Mouse (Mus musculus): Measurements from ENCODE around the gene Aph1c.
"Not testable (repeated sequence)": the region's sequence is repeated elsewhere in the genome, so short reads cannot be mapped to it uniquely, and the experiment has no call there.

The Aph1c gene

DNA sequence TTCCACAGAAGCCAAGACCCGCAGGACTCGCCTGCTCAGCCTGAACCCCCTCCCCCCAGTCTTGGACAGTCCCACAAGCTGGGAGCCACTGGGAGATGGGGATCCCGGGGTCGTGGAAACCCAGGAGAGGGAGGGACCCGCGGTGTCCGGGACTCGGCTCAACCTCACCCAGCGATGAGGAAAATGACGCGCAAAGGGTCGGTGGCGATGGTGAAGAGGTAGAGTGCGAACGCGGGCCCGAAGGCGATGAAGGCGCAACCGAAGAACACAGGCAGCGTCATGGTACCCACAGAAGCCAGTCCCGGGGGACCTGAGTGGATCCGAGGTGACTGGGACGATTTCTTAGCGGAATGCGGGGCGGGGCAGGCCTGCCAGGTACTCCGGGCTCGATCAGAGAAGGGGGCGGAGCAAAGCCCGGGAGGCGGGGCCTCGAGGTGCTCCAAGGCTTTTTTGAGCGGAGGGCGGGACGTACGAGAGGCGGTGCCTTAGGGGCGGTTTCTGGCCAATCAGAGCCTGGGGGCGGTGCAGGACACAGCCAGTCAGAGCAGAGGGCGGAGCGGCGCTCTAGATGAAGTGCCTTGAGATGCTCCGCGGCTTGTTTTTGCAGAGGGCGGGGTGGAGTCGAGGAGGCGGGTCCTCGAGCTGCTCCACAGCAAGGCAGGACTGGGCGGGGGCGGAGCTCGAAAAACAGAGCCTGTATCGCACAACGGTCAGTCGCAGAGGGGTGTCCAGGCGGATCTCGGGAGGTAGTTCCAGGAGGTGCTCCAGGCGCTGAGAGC lies at the start of gene Aph1c:
Gene Aph1c (minus strand): TSS at position 409 of the 779 bp plus-strand sequence.
- peak; percentile 99 for DNase-seq (ENCODE audit: low spot score)

DNA sequence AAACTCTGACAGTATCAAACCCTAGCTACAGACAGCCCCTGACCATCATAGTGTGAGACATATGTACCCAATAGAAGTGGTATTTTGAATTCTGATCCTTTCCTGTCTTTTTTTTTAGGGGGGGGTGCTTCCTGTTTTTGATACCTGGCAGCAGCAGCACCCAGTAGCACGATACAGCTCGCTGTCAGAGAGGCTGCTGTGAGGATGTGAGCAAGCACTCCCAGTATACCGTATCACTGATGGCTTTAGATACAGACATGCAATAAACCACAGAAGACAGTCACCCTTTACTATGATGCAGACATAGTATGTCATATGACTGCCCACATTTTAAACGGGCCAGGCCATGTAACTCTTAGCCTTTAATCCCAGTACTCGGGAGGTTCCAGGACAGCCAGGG lies 49.0 kb upstream of the Aph1c start:
- no peak for DNase-seq (ENCODE audit: low spot score)

DNA sequence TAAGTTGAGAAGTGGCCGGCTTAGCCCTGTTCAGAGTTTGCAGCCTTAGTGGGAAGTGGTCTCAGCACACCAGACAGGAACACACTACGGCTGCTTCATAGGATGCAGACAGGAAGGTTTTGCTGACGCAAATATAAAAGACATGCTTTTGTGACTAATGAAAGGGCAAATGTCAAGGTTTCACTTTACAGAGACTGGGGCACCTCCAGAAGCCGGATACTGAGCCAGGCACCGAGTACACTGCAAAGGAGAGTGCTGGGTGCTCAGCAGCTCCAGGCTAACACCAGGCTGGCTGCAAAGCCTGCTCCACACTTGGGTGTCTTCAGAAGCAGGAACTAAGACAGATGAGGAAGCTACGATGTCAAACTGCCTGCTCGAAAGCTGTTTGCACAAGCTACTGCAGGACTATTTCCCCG lies 47.9 kb upstream of the Aph1c start:
- DNase-seq (ENCODE audit: low spot score): no peak

DNA sequence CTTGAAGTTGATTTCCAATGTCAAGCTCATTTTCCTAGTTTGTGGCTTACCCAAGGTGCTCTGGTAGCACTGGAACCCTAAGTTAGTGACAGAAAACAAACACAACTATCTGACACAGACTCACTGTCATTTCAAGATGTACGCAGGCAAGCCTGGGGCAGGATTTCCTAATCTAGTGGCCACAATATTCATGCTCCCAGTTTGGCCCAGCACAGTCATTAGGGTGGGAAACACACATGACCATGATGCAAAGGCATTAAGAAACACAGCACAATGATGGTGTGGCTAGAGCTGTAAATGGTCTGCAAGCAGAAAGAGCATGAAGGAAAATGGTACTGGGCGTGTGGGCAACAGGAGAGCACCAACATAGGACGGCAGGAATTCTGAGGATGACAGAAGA lies 47.3 kb upstream of the Aph1c start:
- no peak for DNase-seq (ENCODE audit: low spot score)

DNA sequence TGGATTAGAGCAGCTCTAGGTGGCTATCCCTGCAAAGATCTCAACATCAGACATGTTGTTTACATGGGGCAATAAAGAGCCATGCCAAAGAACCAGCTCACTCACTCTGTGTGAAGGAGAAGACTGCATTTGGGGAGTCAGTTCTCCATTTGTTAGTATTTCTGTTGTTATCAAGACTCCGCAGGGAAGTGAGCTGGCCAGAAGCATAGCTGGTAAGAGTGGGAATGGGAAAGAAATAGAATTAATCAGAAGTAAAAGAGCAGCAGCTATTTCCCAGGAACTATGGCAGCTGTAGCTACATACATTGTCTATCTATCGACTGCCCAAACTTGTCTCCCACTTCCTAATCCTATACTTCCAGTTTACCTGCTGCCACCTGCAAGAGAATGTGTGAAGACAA lies 46.2 kb upstream of the Aph1c start:
- DNase-seq (ENCODE audit: low spot score): no peak

DNA sequence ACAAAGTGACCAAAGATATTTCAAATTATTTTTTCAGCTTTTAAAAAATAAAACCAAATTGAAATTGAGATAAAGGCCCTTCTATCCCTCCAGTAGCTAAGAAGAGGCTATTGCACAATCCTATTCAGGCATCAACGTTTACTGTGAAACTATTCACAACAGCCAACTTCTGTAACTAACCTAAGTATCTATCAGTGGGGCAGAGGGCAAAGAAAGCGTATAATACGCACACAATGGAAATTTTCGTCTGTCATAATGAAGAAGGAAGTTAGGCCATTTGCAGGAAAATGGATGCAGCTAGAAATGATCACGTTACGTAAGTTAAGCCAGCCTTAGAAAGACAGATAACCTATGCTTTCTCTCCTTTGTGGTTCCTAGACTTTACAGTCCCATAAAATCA lies 45.0 kb upstream of the Aph1c start:
- DNase-seq (ENCODE audit: low spot score): no peak

DNA sequence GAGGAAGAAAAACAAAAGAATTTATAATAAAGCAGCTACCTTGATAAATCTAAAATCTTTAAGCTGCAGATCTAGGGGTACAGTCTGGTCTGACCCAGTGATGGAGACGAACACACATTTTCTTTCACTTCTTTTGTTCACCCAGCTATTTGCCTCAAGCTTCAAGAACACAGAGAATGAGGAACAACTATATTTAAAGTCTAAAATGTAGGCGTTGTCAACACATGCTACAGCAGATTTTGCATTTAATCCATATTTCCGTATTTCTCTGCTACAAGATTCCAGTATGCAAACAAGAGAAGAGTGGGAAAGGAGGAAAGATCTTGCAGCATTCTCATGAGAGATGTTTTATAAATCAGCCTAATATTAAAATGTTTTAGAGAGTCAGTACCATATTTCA lies 44.4 kb upstream of the Aph1c start:
- DNase-seq (ENCODE audit: low spot score): no peak

DNA sequence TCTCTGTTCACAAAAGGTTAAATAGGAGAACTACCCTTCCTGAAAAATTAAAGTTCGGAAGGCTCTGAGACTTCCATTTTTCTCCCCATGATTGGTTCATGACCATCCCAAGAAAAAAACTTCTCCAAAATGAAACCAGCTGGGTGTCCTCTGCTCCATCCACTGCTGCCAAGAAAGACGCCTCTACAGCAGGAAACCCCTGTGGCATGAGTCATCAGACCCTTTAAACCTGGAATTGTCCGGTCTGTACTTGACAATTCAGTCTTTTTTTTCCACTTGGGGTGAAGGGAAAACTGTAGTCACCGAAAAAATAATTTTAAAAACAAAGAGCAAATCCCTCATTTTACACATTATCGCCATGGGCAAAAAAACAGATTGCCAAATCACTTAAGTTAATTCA lies 42.1 kb upstream of the Aph1c start:
- DNase-seq (ENCODE audit: low spot score): peak; percentile 48

DNA sequence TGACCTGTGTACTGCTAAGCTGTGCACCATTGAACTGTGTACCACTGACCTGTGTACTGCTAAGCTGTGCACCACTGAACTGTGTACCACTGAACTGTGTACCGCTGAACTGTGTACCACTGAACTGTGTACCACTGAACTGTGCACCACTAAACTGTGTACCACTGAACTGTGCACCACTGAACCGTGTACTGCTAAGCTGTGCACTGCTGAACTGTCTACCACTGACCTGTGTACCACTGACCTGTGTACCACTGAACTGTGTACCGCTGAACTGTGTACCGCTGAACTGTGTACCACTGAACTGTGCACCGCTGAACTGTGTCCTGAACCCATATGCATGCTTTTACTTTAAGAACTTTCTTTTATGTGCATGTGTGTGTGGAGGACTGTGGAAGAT lies 39.8 kb upstream of the Aph1c start:
- no peak for DNase-seq (ENCODE audit: low spot score)

DNA sequence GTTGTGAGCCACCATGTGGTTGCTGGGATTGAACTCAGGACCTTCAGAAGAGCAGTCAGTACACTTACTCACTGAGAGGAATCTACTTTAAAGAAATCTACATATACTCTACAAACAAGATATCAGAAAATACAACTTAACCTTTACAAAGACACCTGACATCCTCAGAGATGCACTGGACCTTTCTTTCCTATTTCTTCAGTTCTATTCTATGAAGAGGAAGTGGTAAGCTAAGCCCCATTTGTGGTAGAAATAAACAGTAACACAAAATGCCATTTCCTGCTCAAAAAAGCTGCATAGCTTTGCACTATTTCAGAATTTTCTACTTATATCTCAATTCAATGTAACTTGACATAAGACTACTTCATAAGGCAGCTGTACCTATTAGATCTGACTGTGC lies 39.0 kb upstream of the Aph1c start:
- DNase-seq (ENCODE audit: low spot score): no peak

DNA sequence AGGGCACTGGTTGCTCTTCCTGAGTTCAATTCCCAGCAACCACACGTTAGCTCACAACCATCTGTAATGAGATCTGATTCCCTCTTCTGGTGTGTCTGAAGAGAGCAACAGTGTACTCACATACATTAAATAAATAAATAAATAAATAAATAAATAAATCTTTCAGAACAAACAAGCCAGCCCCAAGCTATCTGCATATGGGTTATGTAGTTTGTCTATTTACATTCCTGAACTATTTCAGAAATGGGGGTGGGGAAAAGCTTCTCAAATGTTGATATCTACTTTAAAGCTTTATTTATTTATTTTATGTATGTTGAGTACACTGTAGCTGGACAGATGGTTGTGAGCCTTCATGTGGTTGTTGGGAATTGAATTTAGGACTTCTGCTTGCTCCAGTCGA lies 38.5 kb upstream of the Aph1c start:
- DNase-seq (ENCODE audit: low spot score): not testable (repeated sequence)

DNA sequence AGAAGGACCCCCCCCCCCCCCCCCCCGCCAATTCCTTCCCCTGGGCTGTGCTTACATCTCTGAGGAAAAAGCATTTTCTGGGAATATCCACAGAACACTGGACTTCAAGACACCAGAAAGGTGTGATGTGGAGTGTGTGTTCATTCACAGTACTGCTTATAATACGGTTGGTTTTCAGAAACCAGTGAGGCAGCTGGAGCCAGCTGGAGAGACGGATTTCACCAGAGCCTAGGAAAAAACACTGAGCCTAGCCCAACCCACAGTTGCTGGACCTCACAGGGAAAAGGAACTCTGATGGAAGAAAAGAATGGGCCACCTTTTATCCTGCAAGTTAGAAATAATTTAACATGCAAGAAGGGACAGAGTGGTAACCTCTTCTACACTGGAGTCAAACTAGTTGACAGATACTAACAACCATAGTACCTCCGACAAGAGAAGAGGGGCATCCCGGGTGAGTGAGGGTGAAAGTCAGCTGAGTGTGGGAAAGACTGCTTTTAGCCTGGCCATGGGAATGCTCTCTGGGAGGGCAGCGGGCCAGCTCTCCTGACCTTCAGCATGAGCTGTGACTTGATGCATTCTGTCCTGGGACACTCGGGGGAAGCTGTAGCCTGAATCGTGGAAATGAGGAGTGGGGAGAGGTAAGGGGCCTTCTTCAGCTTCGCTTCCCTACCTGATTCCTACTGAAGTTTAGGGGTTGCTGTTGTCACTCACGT lies 37.6 kb upstream of the Aph1c start:
- peak; percentile 35 for DNase-seq (ENCODE audit: low spot score)

DNA sequence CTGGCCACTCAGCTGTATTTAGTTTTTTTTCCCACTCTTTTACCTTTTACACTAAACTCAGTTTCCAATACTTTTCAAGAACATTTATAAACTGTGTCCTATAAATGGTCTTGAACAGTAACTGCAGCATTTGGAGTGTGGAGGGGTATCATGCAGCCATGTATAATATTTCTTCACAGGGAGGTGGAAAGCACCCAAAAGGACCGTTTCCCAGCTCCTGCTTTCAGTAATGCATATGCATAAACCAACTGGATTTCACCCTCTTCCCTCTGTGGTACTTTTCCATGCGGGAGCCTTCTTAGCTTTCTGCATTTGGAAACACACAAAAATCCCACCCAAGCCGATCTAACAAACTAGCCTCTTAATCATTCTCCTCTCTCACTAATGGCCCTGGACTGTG lies 30.2 kb upstream of the Aph1c start:
- no peak for DNase-seq (ENCODE audit: low spot score)

DNA sequence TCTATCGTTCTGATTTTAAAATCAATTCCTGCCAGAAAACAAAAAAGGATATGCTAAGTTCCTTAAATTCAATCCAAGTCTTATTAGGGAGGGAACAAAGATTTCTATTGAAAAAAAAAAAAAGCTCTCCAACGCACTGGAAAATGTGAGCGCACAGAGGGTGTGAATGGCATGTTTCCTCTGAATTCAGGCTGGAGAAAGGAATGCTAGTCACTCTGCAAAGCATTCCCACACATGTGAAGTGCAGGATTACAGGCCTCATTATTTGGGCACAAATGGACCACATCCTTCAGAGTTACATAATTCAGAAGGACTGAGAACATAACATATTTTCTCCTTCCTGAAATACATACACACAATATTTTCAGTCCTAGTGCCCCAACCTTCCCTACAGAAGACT lies 28.9 kb upstream of the Aph1c start:
- no peak for DNase-seq (ENCODE audit: low spot score)

DNA sequence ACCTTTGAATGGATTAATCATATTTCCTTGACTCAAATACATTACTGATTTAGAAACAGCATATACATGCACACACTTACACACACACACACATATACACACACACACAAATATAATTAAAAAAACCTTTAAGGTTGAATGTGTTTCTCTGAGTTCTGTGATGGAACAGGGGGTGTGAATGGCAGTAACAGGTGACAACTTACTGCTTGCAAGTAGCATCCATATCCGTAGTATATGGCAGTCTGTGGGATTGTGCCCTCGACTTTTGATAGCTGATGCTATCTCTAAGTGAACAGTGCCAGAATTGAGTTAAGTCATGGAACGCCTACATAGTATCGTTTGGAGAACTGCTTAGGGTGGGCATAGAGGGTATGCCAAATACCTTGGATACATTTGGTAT lies 27.7 kb upstream of the Aph1c start:
- no peak for DNase-seq (ENCODE audit: low spot score)

DNA sequence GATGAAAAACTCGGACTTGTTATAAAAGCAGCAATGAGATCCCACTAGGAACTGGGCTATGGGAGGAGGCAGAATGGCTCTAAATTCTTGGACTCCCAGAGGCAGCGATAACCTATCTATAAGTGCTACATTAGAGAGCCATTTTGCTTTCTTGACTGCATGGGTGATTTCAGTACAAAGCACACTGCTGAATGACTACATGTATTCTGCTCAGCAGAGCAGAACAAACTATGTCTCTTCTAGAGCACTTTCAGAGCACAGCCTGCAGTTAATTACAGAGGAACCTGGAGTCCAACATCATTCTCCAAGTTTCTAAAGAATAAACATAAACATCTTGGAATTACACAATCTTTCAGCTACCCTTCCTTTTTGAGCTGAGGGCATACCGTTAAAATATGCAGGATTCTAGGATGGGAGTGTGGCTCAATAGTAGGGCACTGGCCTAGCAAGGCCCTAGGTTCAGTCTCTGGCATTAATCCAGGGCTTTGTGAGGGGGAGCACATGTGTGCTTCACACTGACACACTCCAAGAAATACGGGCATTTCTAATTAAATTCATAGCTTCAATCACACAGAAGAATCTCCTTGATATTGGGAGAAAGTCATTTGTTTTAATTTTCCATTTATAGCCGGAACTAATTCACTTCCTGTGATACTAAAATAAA lies 26.7 kb upstream of the Aph1c start:
- no peak for DNase-seq (ENCODE audit: low spot score)

DNA sequence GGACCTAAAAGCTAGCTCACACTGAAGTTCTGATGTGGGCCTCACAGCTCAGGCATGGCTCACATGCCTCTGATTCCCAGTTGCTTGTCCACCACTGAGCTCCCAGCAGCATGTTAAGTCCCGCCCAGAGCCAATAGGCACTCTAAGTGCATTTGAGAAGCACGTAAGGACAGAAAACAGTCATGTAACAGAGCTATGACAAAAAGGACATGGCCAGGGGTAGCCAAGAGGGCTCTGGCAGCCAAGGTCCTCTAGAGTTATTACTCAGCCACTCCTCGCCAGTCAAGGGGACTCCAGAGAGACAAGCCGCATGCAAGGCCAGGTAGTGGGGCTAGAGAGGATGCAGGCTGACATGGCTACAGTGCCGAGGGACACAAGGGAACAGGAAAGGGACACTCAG lies 25.0 kb upstream of the Aph1c start:
- no peak for DNase-seq (ENCODE audit: low spot score)

DNA sequence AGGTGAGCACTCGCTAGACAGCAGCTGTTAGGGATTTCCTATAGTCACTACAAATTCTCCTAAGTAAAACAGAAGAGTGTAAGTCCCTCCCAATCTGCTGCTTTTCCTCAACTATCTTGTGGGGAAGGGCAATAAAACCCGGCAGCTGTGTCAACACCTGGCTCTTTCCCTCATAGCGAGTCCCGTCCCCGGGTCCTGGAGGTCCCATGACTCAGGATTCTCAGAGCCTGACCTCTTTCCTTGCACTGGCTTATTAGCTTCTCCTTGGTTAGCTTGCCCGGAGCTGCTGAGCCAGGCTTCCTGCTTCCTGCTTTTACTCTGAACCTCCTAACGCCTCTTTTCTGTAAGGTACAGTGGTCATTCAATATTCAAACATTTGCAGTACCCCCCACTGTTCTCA lies 21.3 kb upstream of the Aph1c start:
- no peak for DNase-seq (ENCODE audit: low spot score)

DNA sequence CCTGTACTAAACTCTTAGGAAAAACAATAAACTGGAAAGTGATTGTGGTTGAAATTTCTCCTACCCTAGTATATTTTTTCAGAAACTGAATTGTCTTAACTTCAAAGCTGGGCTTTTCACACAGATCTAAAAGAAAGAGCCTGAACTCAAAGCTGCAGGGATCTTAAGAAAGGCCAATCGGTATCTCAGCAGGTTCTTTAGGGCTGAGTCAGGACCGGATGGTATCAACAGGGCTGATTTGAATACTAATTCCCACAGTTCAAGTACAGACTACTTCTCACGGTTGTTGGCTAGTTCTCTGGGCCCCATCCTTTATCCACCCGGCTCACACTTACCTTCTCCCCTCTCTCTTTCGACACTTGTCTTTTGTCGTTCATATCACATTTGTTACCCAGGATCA lies 18.1 kb upstream of the Aph1c start:
- no peak for DNase-seq (ENCODE audit: low spot score)

DNA sequence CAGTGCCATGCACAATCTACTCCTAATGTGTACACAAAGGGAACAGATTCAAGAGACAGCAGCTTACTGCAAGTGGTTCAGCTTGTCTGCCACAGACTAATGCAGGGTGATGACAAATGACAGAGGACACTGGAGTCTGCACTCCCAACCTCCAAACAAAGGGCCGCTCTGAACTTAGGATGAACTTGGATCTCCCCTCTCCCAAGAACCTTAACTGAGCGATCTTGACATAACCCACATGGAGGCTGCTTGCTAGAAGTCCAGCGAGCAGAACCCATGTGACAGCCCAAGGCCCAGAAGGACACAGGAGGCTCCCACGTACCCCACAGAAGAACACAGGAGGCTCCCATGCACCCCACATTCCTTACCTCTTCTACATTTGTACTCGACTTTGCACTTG lies 16.4 kb upstream of the Aph1c start:
- no peak for DNase-seq (ENCODE audit: low spot score)

DNA sequence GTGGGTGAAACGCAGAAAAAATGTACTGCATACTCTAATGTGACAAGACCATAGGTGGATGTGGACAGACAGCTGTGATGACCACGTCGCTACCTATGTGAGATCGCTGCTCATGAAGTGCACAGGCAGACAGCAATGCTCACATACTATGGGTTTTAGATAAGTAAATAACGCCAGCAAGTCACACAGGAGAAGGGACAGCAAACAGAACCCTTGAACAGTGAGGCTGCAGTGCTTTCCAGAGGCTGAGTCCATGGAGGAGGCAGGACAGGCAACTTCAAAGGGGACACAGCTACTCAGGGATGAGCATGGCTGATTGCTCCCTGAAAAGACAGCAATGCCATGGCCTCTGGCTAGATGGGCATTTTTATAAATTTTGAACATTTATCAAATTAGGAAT lies 12.3 kb upstream of the Aph1c start:
- no peak for DNase-seq (ENCODE audit: low spot score)

DNA sequence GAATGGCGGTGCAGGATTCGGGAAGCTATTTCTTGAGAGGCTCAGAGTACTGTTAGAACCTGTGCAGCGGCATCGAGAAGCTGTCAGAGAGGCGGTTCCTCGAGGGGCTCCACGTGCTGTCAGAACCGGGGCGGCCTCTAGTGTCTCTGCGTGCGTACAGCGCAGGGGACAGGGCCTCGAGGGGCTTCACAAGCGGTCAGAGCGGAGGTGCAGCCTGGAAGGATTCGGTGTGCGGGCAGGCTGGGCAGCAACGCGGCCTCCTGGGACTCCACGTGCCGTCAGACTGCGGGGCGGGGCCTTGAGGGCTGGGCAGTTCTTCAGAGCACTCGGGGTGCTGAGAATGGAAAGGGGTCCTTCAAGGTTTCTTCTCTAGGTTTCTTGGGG lies 563 bp upstream of the Aph1c start:
- DNase-seq (ENCODE audit: low spot score): no peak

DNA sequence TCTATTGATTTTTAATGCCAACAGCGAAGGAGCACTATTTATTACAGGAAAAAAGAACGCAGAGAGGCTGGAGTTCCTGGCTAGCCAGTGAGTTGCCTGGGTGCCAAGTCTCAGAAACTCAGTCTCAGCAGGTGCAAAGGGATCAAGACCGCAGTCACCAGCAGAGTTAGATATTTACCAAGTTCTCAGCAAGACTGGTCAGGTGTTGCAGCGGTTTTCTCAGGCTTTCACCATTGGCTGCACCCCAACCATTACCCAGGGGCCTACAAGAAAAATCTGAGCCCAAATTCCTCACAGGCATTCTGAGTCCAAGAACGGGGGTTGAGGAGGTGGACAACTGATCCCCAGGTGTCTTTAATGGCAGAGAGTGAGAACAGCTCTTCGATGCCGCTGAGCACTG lies 675 bp downstream of the Aph1c start:
- no peak for DNase-seq (ENCODE audit: low spot score)

All from urinary bladder, postnatal 14 days (tissue).